Mouse (Mus musculus) limb, embryonic 15.5 days (tissue): ENCODE results near the gene Simc1. TPM values are rescaled to one million over a fixed set of nuclear protein-coding genes. Genes with fewer than 3 reads are reported as not detected.
A peak's percentile ranks its signal among the peaks of the same experiment; 100 is the strongest.

Source experiments
- ATAC-seq: fragments of 200-750 bp; cut with Nextera tagmentation; 2 replicates; pipeline ENCODE4 v1.8.0; 2017; ENCODE audit warnings: low read depth, moderate TSS enrichment; ENCODE audit not compliant: insufficient number of reproducible peaks, low FRiP score, low TSS enrichment
- H3K27ac ChIP-seq: fragments of 300-500 bp; sonication (generic); 2 replicates; pipeline ENCODE4 v1.5.1; 2015; ENCODE audit warnings: moderate library complexity, mild to moderate bottlenecking, inconsistent platforms
- H3K27me3 ChIP-seq: fragments of 300-500 bp; sonication (generic); 2 replicates; pipeline ENCODE4 v1.6.1; 2015; ENCODE audit warnings: inconsistent platforms
- H3K36me3 ChIP-seq: fragments of 300-500 bp; sonication (generic); 2 replicates; pipeline ENCODE4 v1.6.1; 2015; ENCODE audit warnings: inconsistent platforms
- H3K4me1 ChIP-seq: fragments of 300-500 bp; sonication (generic); 2 replicates; pipeline ENCODE4 v1.6.1; 2015; ENCODE audit warnings: inconsistent platforms
- H3K4me2 ChIP-seq: fragments of 300-500 bp; sonication (generic); 2 replicates; pipeline ENCODE4 v1.6.1; 2015; ENCODE audit warnings: mild to moderate bottlenecking, inconsistent platforms
- H3K4me3 ChIP-seq: fragments of 300-500 bp; sonication (generic); 2 replicates; pipeline ENCODE4 v1.5.1; 2015; ENCODE audit warnings: mild to moderate bottlenecking, inconsistent platforms
- H3K9ac ChIP-seq: fragments of 300-500 bp; sonication (generic); 2 replicates; pipeline ENCODE4 v1.6.1; 2015; ENCODE audit warnings: inconsistent platforms
- H3K9me3 ChIP-seq: fragments of 300-500 bp; sonication (generic); 2 replicates; pipeline ENCODE4 v1.6.1; 2016; ENCODE audit warnings: inconsistent platforms
- WGBS: fragments of 180-500 bp; shearing (Covaris S2); methylation state at CpG from one replicate; pipeline ENCODE4 v1.1.7; 2015; 5-methylcytosine and 5-hydroxymethylcytosine counted together
- polyA plus RNA-seq: library from polyadenylated mRNA; unstranded; fragments of >200 nt; fragmentation: Nextera tagmentation; extraction: Ambion mirVana; gene quantifications from 2 replicates; pipeline ENCODE4 v1.2.1, GENCODE M21; 2015

The Simc1 gene
- polyA plus RNA-seq, 1 experiment from 2014 or later: 12.5 TPM

- Histone ChIP-seq H3K4me3 (no peak overlapping the region), H3K27ac (0 out of 2 replicates have a peak overlapping the region, but pooled peaks have one; percentile 27), H3K36me3 (0 out of 2 replicates have a peak, but pooled peaks cover 1% of the 10 kb centered on the region), H3K9ac (no peak overlapping the region), H3K9me3 (no peaks in the 10 kb centered on the region), H3K4me2 (no peak overlapping the region), H3K4me1 (peaks cover 13% of the 10 kb centered on the region), H3K27me3 (peaks cover 3% of the 10 kb centered on the region; the same call in 1 of the 2 replicates)
- 31% methylated on average over 2 of the region's 2 CpGs for WGBS
- no peak for ATAC-seq
These were observed 68.1 kb downstream of the Simc1 start for GRCm38 (mm10) chr13:54571637-54572036.

GRCm38 (mm10) chr13:54572621-54573020 is 69.0 kb downstream of the Simc1 start:
- Histone ChIP-seq H3K9ac (no peak overlapping the region), H3K4me1 (peaks cover 14% of the 10 kb centered on the region), H3K27me3 (peaks cover 3% of the 10 kb centered on the region; the same call in 1 of the 2 replicates), H3K4me3 (no peak overlapping the region), H3K4me2 (no peak overlapping the region), H3K27ac (no peak overlapping the region), H3K36me3 (peaks cover 7% of the 10 kb centered on the region; the same call in 1 of the 2 replicates), H3K9me3 (no peaks in the 10 kb centered on the region)
- no peak for ATAC-seq
- WGBS: 83% methylated on average over 4 of the region's 4 CpGs

- peak within 1 kb of the TSS; percentile 86 for H3K4me2 ChIP-seq
- peaks cover 31% of the 10 kb centered on the region; the same call in 1 of the 2 replicates for H3K36me3 ChIP-seq
- peaks cover 3% of the 10 kb centered on the region; the same call in 1 of the 2 replicates for H3K27me3 ChIP-seq
- under 1% methylated on average over 55 of the region's 55 CpGs for WGBS
- peak within 1 kb of the TSS; percentile 97 for H3K4me3 ChIP-seq
- peak within 1 kb of the TSS; percentile 84 for H3K27ac ChIP-seq
- H3K9me3 ChIP-seq: no peaks in the 10 kb centered on the region
- peak within 1 kb of the TSS; percentile 86 for H3K9ac ChIP-seq
- peaks cover 16% of the 10 kb centered on the region for H3K4me1 ChIP-seq
- ATAC-seq: peak; percentile 85
These were observed 71.4 kb downstream of the Simc1 start, which contains the start of gene Arl10 for GRCm38 (mm10) chr13:54574854-54575481. Arl10 (plus strand) TSS chr13:54575015.

GRCm38 (mm10) chr13:54575489-54575888 is 71.9 kb downstream of the Simc1 start:
- Histone ChIP-seq H3K4me2 (peak overlapping the region; percentile 86), H3K4me3 (peak overlapping the region; percentile 97), H3K36me3 (peaks cover 36% of the 10 kb centered on the region), H3K9me3 (no peaks in the 10 kb centered on the region), H3K27me3 (peaks cover 3% of the 10 kb centered on the region; the same call in 1 of the 2 replicates), H3K27ac (peak overlapping the region; percentile 84; the same call in 1 of the 2 replicates), H3K4me1 (peaks cover 16% of the 10 kb centered on the region), H3K9ac (peak overlapping the region; percentile 86)
- ATAC-seq: no peak; the same call in 1 of the 2 replicates
- 1% methylated on average over 19 of the region's 19 CpGs for WGBS

GRCm38 (mm10) chr13:54577652-54578507 is 74.3 kb downstream of the Simc1 start:
- H3K4me2 ChIP-seq: no peak overlapping the region
- peaks cover 60% of the 10 kb centered on the region for H3K36me3 ChIP-seq

GRCm38 (mm10) chr13:54581385-54581784 is 77.8 kb downstream of the Simc1 start:
- Histone ChIP-seq H3K9ac (no peak overlapping the region), H3K27me3 (no peaks in the 10 kb centered on the region), H3K4me3 (no peak overlapping the region), H3K9me3 (no peaks in the 10 kb centered on the region), H3K27ac (no peak overlapping the region), H3K36me3 (peaks cover 94% of the 10 kb centered on the region), H3K4me2 (no peak overlapping the region), H3K4me1 (0 out of 2 replicates have a peak, but pooled peaks cover 3% of the 10 kb centered on the region)
- WGBS: 69% methylated on average over 2 of the region's 2 CpGs
- no peak for ATAC-seq

More at GRCm38 (mm10) chr13:54577652-54578507, 74.3 kb downstream of the Simc1 start:
- no peak for ATAC-seq
- peaks cover 3% of the 10 kb centered on the region; the same call in 1 of the 2 replicates for H3K27me3 ChIP-seq
- H3K4me3 ChIP-seq: no peak overlapping the region
- no peak overlapping the region for H3K9ac ChIP-seq
- no peak overlapping the region for H3K27ac ChIP-seq
- 84% methylated on average over 21 of the region's 21 CpGs for WGBS
- no peaks in the 10 kb centered on the region for H3K9me3 ChIP-seq
- peaks cover 16% of the 10 kb centered on the region for H3K4me1 ChIP-seq

- H3K4me3 ChIP-seq: no peak overlapping the region
- 81% methylated on average over 10 of the region's 10 CpGs for WGBS
- H3K36me3 ChIP-seq: peaks cover 96% of the 10 kb centered on the region
- no peaks in the 10 kb centered on the region for H3K9me3 ChIP-seq
- H3K9ac ChIP-seq: no peak overlapping the region
- H3K27ac ChIP-seq: no peak overlapping the region; the same call in 1 of the 2 replicates
- H3K4me1 ChIP-seq: 0 out of 2 replicates have a peak, but pooled peaks cover 3% of the 10 kb centered on the region
- ATAC-seq: no peak
- no peak overlapping the region for H3K4me2 ChIP-seq
- no peaks in the 10 kb centered on the region for H3K27me3 ChIP-seq
These were observed 78.5 kb downstream of the Simc1 start for GRCm38 (mm10) chr13:54582126-54582525.

- Histone ChIP-seq H3K4me1 (no peaks in the 10 kb centered on the region), H3K4me3 (no peak overlapping the region), H3K36me3 (peaks cover 94% of the 10 kb centered on the region), H3K9ac (no peak overlapping the region), H3K27me3 (no peaks in the 10 kb centered on the region), H3K9me3 (no peaks in the 10 kb centered on the region), H3K4me2 (no peak overlapping the region), H3K27ac (no peak overlapping the region)
- 84% methylated on average over 5 of the region's 5 CpGs for WGBS
- ATAC-seq: no peak
These were observed 79.3 kb downstream of the Simc1 start for GRCm38 (mm10) chr13:54582860-54583259.

GRCm38 (mm10) chr13:54585831-54586230 is 82.3 kb downstream of the Simc1 start:
- WGBS: 89% methylated on average over 11 of the region's 11 CpGs
- Histone ChIP-seq H3K4me1 (peaks cover 9% of the 10 kb centered on the region), H3K9me3 (no peaks in the 10 kb centered on the region), H3K9ac (no peak overlapping the region), H3K27ac (no peak overlapping the region), H3K4me3 (no peak overlapping the region), H3K36me3 (peaks cover 70% of the 10 kb centered on the region), H3K4me2 (no peak overlapping the region), H3K27me3 (no peaks in the 10 kb centered on the region)
- ATAC-seq: no peak

- H3K4me1 ChIP-seq: peaks cover 17% of the 10 kb centered on the region
- H3K27me3 ChIP-seq: no peaks in the 10 kb centered on the region
- ATAC-seq: no peak
- H3K4me3 ChIP-seq: peak overlapping the region; percentile 81
- H3K27ac ChIP-seq: peak overlapping the region; percentile 93
- H3K9ac ChIP-seq: peak overlapping the region; percentile 55
- no peaks in the 10 kb centered on the region for H3K9me3 ChIP-seq
- peaks cover 43% of the 10 kb centered on the region for H3K36me3 ChIP-seq
- 1% methylated on average over 24 of the region's 24 CpGs for WGBS
- H3K4me2 ChIP-seq: peak overlapping the region; percentile 59
These were observed 85.9 kb downstream of the Simc1 start for GRCm38 (mm10) chr13:54589414-54589995.
